Mouse (Mus musculus) limb, embryonic 11.5 days (tissue): Measurements from ENCODE around the gene Mmp24. TPM values are rescaled to one million over a fixed set of nuclear protein-coding genes. Genes with fewer than 3 reads are reported as not detected.

Experiments used
- ATAC-seq: fragments of 200-750 bp; cut with Nextera tagmentation; 2 replicates; pipeline ENCODE4 v1.8.0; 2017; ENCODE audit warnings: low read depth; ENCODE audit not compliant: insufficient number of reproducible peaks, low FRiP score, low TSS enrichment
- DNase-seq: peaks from one replicate; pipeline ENCODE4 v3.0.0-alpha.2; 2015; ENCODE audit warnings: low spot score
- H3K27ac ChIP-seq: fragments of 300-500 bp; sonication (generic); replicated peaks from 2 replicates; pipeline ENCODE4 v1.5.1; 2014; ENCODE audit warnings: low read depth, mild to moderate bottlenecking, low read length
- H3K27me3 ChIP-seq: fragments of 300-500 bp; sonication (generic); 2 replicates; pipeline ENCODE4 v1.6.1; 2014; ENCODE audit warnings: mild to moderate bottlenecking, low read length, mixed read lengths; ENCODE audit not compliant: control insufficient read depth, insufficient read depth
- H3K36me3 ChIP-seq: fragments of 300-500 bp; sonication (generic); 2 replicates; pipeline ENCODE4 v1.6.1; 2014; ENCODE audit warnings: mild to moderate bottlenecking, low read length, moderate library complexity, mixed read lengths; ENCODE audit not compliant: control insufficient read depth, insufficient read depth
- H3K4me1 ChIP-seq: fragments of 300-500 bp; sonication (generic); 2 replicates; pipeline ENCODE4 v1.6.1; 2014; ENCODE audit warnings: low read length, mixed read lengths; ENCODE audit not compliant: control insufficient read depth, insufficient read depth
- H3K4me2 ChIP-seq: fragments of 300-500 bp; sonication (generic); 2 replicates; pipeline ENCODE4 v1.6.1; 2014; ENCODE audit warnings: low read depth, mild to moderate bottlenecking, moderate library complexity; ENCODE audit not compliant: severe bottlenecking
- H3K4me3 ChIP-seq: fragments of 300-500 bp; sonication (generic); 2 replicates; pipeline ENCODE4 v1.5.1; 2014; ENCODE audit warnings: low read depth, low read length
- H3K9ac ChIP-seq: fragments of 300-500 bp; sonication (generic); 2 replicates; pipeline ENCODE4 v1.6.1; 2014; ENCODE audit warnings: mild to moderate bottlenecking, low read length
- H3K9me3 ChIP-seq: fragments of 300-500 bp; sonication (generic); 2 replicates; pipeline ENCODE4 v1.6.1; 2016; ENCODE audit warnings: low read length; ENCODE audit not compliant: control insufficient read depth
- WGBS: fragments of 180-500 bp; shearing (Covaris S2); extraction: QIAGEN DNeasy Blood & Tissue Kit; methylation state at CpG from one replicate; pipeline ENCODE4 v1.1.7; 2014; 5-methylcytosine and 5-hydroxymethylcytosine counted together
- polyA plus RNA-seq: library from polyadenylated mRNA; unstranded; fragments of >200 nt; fragmentation: Nextera tagmentation; extraction: Ambion mirVana; gene quantifications from 2 replicates; pipeline ENCODE4 v1.2.1, GENCODE M21; 2014

The Mmp24 gene
- polyA plus RNA-seq, 1 experiment from 2014 or later = not detected

DNA sequence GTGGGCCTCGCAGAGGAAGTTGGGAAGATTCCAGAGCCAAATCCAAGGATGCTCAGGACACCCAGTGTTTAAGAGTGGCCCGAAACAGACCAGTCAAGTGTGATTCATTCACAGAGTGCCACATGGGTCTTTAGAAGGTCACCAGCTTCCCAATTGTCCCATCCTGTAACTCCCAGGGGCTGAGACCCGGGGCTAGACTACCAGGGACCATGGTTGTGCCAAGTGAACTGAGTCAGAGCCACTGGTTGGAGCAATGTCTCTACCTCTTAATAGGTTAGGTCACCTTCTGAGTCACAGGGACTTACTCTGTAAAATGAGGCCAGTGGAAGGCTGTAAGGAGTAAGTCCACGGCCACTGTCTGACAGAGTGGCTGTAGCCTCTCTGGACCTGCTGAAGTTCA is 63.8 kb downstream of the Mmp24 start:
- no peak overlapping the region for H3K9ac ChIP-seq
- H3K9me3 ChIP-seq = no peaks in the 10 kb centered on the region
- no peaks in the 10 kb centered on the region for H3K4me1 ChIP-seq
- 85% methylated on average over 4 of the region's 4 CpGs for WGBS
- H3K36me3 ChIP-seq = no peaks in the 10 kb centered on the region
- H3K4me3 ChIP-seq = no peak overlapping the region
- DNase-seq (no peak), ATAC-seq (no peak)
- H3K27ac ChIP-seq = no peak overlapping the region
- H3K4me2 ChIP-seq = no peak overlapping the region
- H3K27me3 ChIP-seq = no peaks in the 10 kb centered on the region

GRCm38 (mm10) chr2:155846930-155847329 is 71.8 kb downstream of the Mmp24 start:
- H3K4me2 ChIP-seq = no peak overlapping the region
- no peak overlapping the region for H3K9ac ChIP-seq
- 84% methylated on average over 8 of the region's 8 CpGs for WGBS
- peaks cover 4% of the 10 kb centered on the region; the same call in 1 of the 2 replicates for H3K36me3 ChIP-seq
- H3K4me3 ChIP-seq = no peak overlapping the region
- no peak overlapping the region for H3K27ac ChIP-seq
- no peaks in the 10 kb centered on the region for H3K4me1 ChIP-seq
- no peaks in the 10 kb centered on the region for H3K27me3 ChIP-seq
- no peaks in the 10 kb centered on the region for H3K9me3 ChIP-seq
- ATAC-seq (no peak), DNase-seq (no peak)

GRCm38 (mm10) chr2:155848291-155848690 is 73.1 kb downstream of the Mmp24 start:
- Histone ChIP-seq H3K27me3 (no peaks in the 10 kb centered on the region), H3K4me3 (no peak overlapping the region), H3K9ac (no peak overlapping the region), H3K4me1 (no peaks in the 10 kb centered on the region), H3K4me2 (no peak overlapping the region), H3K27ac (no peak overlapping the region), H3K9me3 (no peaks in the 10 kb centered on the region), H3K36me3 (peaks cover 4% of the 10 kb centered on the region; the same call in 1 of the 2 replicates)
- DNase-seq (peak; percentile 88), ATAC-seq (no peak)
- 40% methylated on average over 6 of the region's 6 CpGs for WGBS

- ATAC-seq = no peak
- Histone ChIP-seq H3K9me3 (no peaks in the 10 kb centered on the region), H3K27me3 (no peaks in the 10 kb centered on the region), H3K27ac (no peak overlapping the region), H3K4me2 (no peak overlapping the region), H3K4me3 (no peak overlapping the region), H3K4me1 (no peaks in the 10 kb centered on the region), H3K9ac (no peak overlapping the region), H3K36me3 (peaks cover 6% of the 10 kb centered on the region; the same call in 1 of the 2 replicates)
- no peak for DNase-seq
- 68% methylated on average over 7 of the region's 7 CpGs for WGBS
Measured at GRCm38 (mm10) chr2:155849464-155849863, 74.3 kb downstream of the Mmp24 start.

DNA sequence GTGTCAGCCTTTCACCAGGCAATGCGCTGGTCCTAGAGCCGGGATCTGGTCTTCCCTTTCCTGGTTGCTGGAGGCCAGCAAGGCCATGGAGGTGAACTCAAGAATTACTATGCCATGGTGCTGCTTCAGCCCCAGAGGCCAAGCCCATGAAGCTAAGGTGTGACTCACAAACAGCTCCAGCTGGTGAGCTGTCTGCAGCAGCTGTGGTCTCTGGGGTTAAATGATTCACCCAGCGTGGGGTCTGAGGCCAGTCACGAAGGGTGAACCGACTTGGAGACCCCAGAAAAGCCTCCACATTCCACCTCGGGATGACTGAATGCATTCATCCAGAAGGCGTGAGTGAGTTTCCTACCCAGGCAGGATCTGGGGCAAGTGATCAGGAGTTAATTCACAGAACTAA is 75.0 kb downstream of the Mmp24 start:
- Histone ChIP-seq H3K9ac (no peak overlapping the region), H3K27me3 (no peaks in the 10 kb centered on the region), H3K4me1 (no peaks in the 10 kb centered on the region), H3K27ac (no peak overlapping the region), H3K36me3 (peaks cover 6% of the 10 kb centered on the region; the same call in 1 of the 2 replicates), H3K4me3 (no peak overlapping the region), H3K4me2 (no peak overlapping the region), H3K9me3 (no peaks in the 10 kb centered on the region)
- ATAC-seq = no peak
- DNase-seq = no peak
- WGBS = 80% methylated on average over 7 of the region's 7 CpGs

GRCm38 (mm10) chr2:155852536-155852935 is 77.4 kb downstream of the Mmp24 start:
- Histone ChIP-seq H3K4me1 (no peaks in the 10 kb centered on the region), H3K27ac (no peak overlapping the region), H3K4me3 (no peak overlapping the region), H3K9me3 (no peaks in the 10 kb centered on the region), H3K27me3 (no peaks in the 10 kb centered on the region), H3K36me3 (peaks cover 6% of the 10 kb centered on the region; the same call in 1 of the 2 replicates), H3K9ac (no peak overlapping the region), H3K4me2 (no peak overlapping the region)
- no peak for ATAC-seq
- no peak for DNase-seq
- 86% methylated on average over 5 of the region's 5 CpGs for WGBS

DNA sequence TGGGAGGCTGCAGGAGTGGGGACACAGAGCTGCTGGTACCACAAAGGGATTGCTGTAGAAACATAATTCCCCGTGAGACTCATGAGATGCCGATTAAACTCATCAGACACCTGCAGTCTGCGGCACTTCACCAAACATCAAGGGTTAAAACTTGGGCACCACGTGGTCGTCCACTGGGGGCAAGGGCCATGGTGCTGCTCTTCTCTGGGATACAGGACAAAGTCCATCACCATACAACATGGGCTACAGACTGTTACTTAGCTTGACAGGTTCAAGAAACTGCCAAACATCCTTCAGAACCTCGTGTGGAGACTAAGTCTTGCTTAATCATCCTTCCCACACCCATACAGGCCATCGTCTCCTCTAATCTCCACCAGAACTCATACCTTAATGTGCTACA is 85.0 kb downstream of the Mmp24 start:
- ATAC-seq (no peak), DNase-seq (no peak)
- H3K27me3 ChIP-seq = no peaks in the 10 kb centered on the region
- peaks cover 12% of the 10 kb centered on the region for H3K4me1 ChIP-seq
- no peak overlapping the region for H3K4me2 ChIP-seq
- no peak overlapping the region for H3K9ac ChIP-seq
- 76% methylated on average over 7 of the region's 7 CpGs for WGBS
- no peak overlapping the region for H3K4me3 ChIP-seq
- no peak overlapping the region for H3K27ac ChIP-seq
- no peaks in the 10 kb centered on the region for H3K9me3 ChIP-seq
- H3K36me3 ChIP-seq = 0 out of 2 replicates have a peak, but pooled peaks cover 2% of the 10 kb centered on the region

DNA sequence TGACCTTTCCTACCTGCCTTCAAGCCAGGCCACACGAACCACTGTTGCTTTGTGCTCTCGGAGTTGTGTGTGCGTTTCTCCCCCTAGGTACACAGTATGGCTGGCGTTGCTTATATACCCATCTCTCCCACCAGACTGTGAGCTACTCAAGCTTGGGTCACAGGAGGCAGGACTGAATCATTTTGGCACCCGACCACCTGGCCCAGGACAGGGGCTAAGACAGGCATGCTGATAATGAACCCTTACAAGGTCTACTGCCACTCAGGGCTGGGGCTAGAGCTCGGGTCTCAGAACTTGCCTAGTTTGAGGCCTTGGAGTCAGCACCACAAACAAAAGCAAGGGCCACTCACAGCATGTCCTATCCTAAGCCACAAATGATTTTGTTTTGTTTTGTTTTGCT is 86.4 kb downstream of the Mmp24 start:
- Histone ChIP-seq H3K4me2 (no peak overlapping the region), H3K27me3 (no peaks in the 10 kb centered on the region), H3K4me3 (no peak overlapping the region), H3K4me1 (peaks cover 12% of the 10 kb centered on the region), H3K9me3 (no peaks in the 10 kb centered on the region), H3K36me3 (0 out of 2 replicates have a peak, but pooled peaks cover 2% of the 10 kb centered on the region), H3K27ac (no peak overlapping the region), H3K9ac (no peak overlapping the region)
- DNase-seq (no peak), ATAC-seq (no peak)
- WGBS = 88% methylated on average over 6 of the region's 6 CpGs
